Mouse (Mus musculus) naive thymus-derived CD4-positive, alpha-beta T cell, adult 5 months (primary cell): ENCODE results near the gene Gm49673. TPM values are rescaled to one million over a fixed set of nuclear protein-coding genes. Genes with fewer than 3 reads are reported as not detected.

ENCODE experiments used
- polyA plus RNA-seq: library from polyadenylated mRNA; unstranded; fragments of 100-300 nt; shearing (Covaris generic); gene quantifications from one replicate; pipeline ENCODE4 v1.2.1, GENCODE M21; 2017

Gm49673 gene
- polyA plus RNA-seq, result 0.20 TPM

GRCm38 (mm10) chr17:8147439-8148316 is at the start of gene Gm49673, which contains the start of gene Rnaset2a:
Gene Gm49673 (minus strand): TSS chr17:8147788.
Gene Rnaset2a (minus strand): TSS chr17:8148097.

GRCm38 (mm10) chr17:8164701-8165607 is 17.4 kb upstream of the Gm49673 start, which contains the start of gene Fgfr1op:
Gene Fgfr1op (plus strand): TSS chr17:8165501.

Other genes with a start within 250 kb of the Gm49673 start
- gene Tagap, start 221.8 kb downstream of the Gm49673 start, polyA plus RNA-seq, result 282 TPM
- gene Rsph3a, start 202.2 kb downstream of the Gm49673 start, polyA plus RNA-seq, result 3.0 TPM
- gene Rnaset2a, start 309 bp upstream of the Gm49673 start, polyA plus RNA-seq, result 42.9 TPM
- gene Fgfr1op, start 17.7 kb upstream of the Gm49673 start, polyA plus RNA-seq, result 16.9 TPM
- not detected for gene Ccr6, start 88.3 kb upstream of the Gm49673 start, polyA plus RNA-seq
- gene Mpc1, start 135.1 kb upstream of the Gm49673 start, polyA plus RNA-seq, result 107 TPM
- gene Sft2d1, start 163.3 kb upstream of the Gm49673 start, polyA plus RNA-seq, result 153 TPM
- gene Prr18, start 189.7 kb upstream of the Gm49673 start, polyA plus RNA-seq, result not detected
- not detected for gene T2, start 208.2 kb upstream of the Gm49673 start, polyA plus RNA-seq